Mouse (Mus musculus) heart, embryonic 13.5 days (tissue): ENCODE measurements around the gene Plin4. TPM values are rescaled to one million over a fixed set of nuclear protein-coding genes. Genes with fewer than 3 reads are reported as not detected.

Experiments
- ATAC-seq: fragments of 200-750 bp; cut with Nextera tagmentation; 2 replicates; pipeline ENCODE4 v1.8.0; 2017; ENCODE audit warnings: moderate TSS enrichment; ENCODE audit not compliant: insufficient number of reproducible peaks, low FRiP score, low TSS enrichment; ENCODE audit errors: extremely low read depth
- H3K27ac ChIP-seq: fragments of 300-500 bp; sonication (generic); replicated peaks from 2 replicates; pipeline ENCODE4 v1.5.1; 2015; ENCODE audit warnings: moderate library complexity, mild to moderate bottlenecking, inconsistent platforms
- H3K27me3 ChIP-seq: fragments of 300-500 bp; sonication (generic); replicated peaks from 2 replicates; pipeline ENCODE4 v1.6.1; 2015; ENCODE audit warnings: mild to moderate bottlenecking, inconsistent platforms
- H3K36me3 ChIP-seq: fragments of 300-500 bp; sonication (generic); 2 replicates; pipeline ENCODE4 v1.6.1; 2015; ENCODE audit warnings: mild to moderate bottlenecking, inconsistent platforms
- H3K4me1 ChIP-seq: fragments of 300-500 bp; sonication (generic); 2 replicates; pipeline ENCODE4 v1.6.1; 2015; ENCODE audit warnings: inconsistent platforms
- H3K4me2 ChIP-seq: fragments of 300-500 bp; sonication (generic); 2 replicates; pipeline ENCODE4 v1.6.1; 2015; ENCODE audit warnings: inconsistent platforms, mild to moderate bottlenecking, moderate library complexity
- H3K4me3 ChIP-seq: fragments of 300-500 bp; sonication (generic); 2 replicates; pipeline ENCODE4 v1.5.1; 2015; ENCODE audit warnings: moderate library complexity, mild to moderate bottlenecking, inconsistent platforms
- H3K9ac ChIP-seq: fragments of 300-500 bp; sonication (generic); 2 replicates; pipeline ENCODE4 v1.6.1; 2015; ENCODE audit warnings: inconsistent platforms, mild to moderate bottlenecking, moderate library complexity
- H3K9me3 ChIP-seq: fragments of 300-500 bp; sonication (generic); 2 replicates; pipeline ENCODE4 v1.6.1; 2016; ENCODE audit warnings: inconsistent platforms
- WGBS: fragments of 180-500 bp; shearing (Covaris S2); methylation state at CpG from one replicate; pipeline ENCODE4 v1.1.7; 2015; ENCODE audit warnings: mixed read lengths; 5-methylcytosine and 5-hydroxymethylcytosine counted together
- polyA plus RNA-seq: library from polyadenylated mRNA; unstranded; fragments of >200 nt; fragmentation: Nextera tagmentation; extraction: Ambion mirVana; gene quantifications from 2 replicates; pipeline ENCODE4 v1.2.1, GENCODE M21; 2015

Gene Plin4
- polyA plus RNA-seq, 1 experiment from 2014 or later = 0.07 TPM

DNA sequence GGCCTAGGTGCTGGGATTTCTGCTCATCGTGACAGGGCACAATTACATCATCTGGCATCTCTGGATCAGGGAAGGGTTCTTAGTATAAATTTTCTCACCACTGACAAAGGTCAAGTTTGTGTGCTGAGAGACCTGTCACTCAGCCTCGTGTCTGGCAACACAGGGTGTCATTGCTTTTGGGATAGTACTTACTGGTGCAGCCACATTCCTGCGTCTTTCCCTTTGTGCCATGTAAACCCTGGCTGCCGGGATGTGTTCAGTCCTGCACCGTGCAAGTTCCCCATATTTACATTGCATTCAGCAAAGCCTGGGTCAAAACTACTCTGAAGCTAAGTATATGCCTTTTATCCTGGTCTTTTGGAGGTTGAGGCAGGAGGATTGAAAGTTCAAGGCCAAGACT is 58.2 kb downstream of the Plin4 start:
- Histone ChIP-seq H3K27ac (no peak overlapping the region), H3K9ac (no peak overlapping the region), H3K4me1 (0 out of 2 replicates have a peak, but pooled peaks cover 7% of the 10 kb centered on the region), H3K4me3 (no peak overlapping the region), H3K36me3 (peaks cover 84% of the 10 kb centered on the region), H3K9me3 (no peaks in the 10 kb centered on the region), H3K4me2 (no peak overlapping the region), H3K27me3 (no peaks in the 10 kb centered on the region)
- ATAC-seq = no peak
- WGBS = 90% methylated on average over 5 of the region's 5 CpGs

Other genes with a start within 250 kb of the Plin4 start
- gene Zfp119a, start 230.9 kb downstream of the Plin4 start, polyA plus RNA-seq = 5.7 and 6.0 TPM in 2 replicates
- gene Zfp959, start 217.7 kb downstream of the Plin4 start, polyA plus RNA-seq = 6.4 and 7.9 TPM in 2 replicates
- 3.6 and 4.3 TPM in 2 replicates for gene Zfp119b, start 160.3 kb downstream of the Plin4 start, polyA plus RNA-seq
- 0.34 and 1.3 TPM in 2 replicates for gene Ebi3, start 157.2 kb downstream of the Plin4 start, polyA plus RNA-seq
- gene Yju2, start 150.7 kb downstream of the Plin4 start, polyA plus RNA-seq = 18.0 and 18.8 TPM in 2 replicates
- 7.9 and 8.7 TPM in 2 replicates for gene Shd, start 139.3 kb downstream of the Plin4 start, polyA plus RNA-seq
- gene Fsd1, start 123.3 kb downstream of the Plin4 start, polyA plus RNA-seq = 4.5 and 5.0 TPM in 2 replicates
- gene Stap2, start 104.2 kb downstream of the Plin4 start, polyA plus RNA-seq = 11.9 and 14.6 TPM in 2 replicates
- gene Mpnd, start 104.1 kb downstream of the Plin4 start, polyA plus RNA-seq = 62.1 and 68.1 TPM in 2 replicates
- 85.0 and 87.6 TPM in 2 replicates for gene Sh3gl1, start 73.2 kb downstream of the Plin4 start, polyA plus RNA-seq
- gene Chaf1a, start 69.4 kb downstream of the Plin4 start, polyA plus RNA-seq = 14.1 and 14.2 TPM in 2 replicates
- 37.8 and 44.2 TPM in 2 replicates for gene Ubxn6, start 34.8 kb downstream of the Plin4 start, polyA plus RNA-seq
- gene Hdgfl2, start 30.2 kb downstream of the Plin4 start, polyA plus RNA-seq = 75.0 and 89.0 TPM in 2 replicates
- gene Plin5, start 7.8 kb upstream of the Plin4 start, polyA plus RNA-seq = 0.19 and 0.47 TPM in 2 replicates
- gene Lrg1, start 12.2 kb upstream of the Plin4 start, polyA plus RNA-seq = 0.27 TPM in 1 of 2 replicates, not detected in the other
- 0.55 and 0.59 TPM in 2 replicates for gene Sema6b, start 30.5 kb upstream of the Plin4 start, polyA plus RNA-seq
- gene Tnfaip8l1, start 52.7 kb upstream of the Plin4 start, polyA plus RNA-seq = 6.5 and 6.9 TPM in 2 replicates
- 80.5 and 91.1 TPM in 2 replicates for gene Mydgf, start 74.1 kb upstream of the Plin4 start, polyA plus RNA-seq
- gene Dpp9, start 109.1 kb upstream of the Plin4 start, polyA plus RNA-seq = 21.8 and 22.4 TPM in 2 replicates
- gene Fem1a, start 147.0 kb upstream of the Plin4 start, polyA plus RNA-seq = 17.2 and 18.5 TPM in 2 replicates
- gene Ticam1, start 167.0 kb upstream of the Plin4 start, polyA plus RNA-seq = 7.7 and 8.4 TPM in 2 replicates
- gene Plin3, start 183.1 kb upstream of the Plin4 start, polyA plus RNA-seq = 67.1 and 71.8 TPM in 2 replicates
- gene Arrdc5, start 190.5 kb upstream of the Plin4 start, polyA plus RNA-seq = not detected in 2 replicates
- 70.7 and 74.7 TPM in 2 replicates for gene Uhrf1, start 193.5 kb upstream of the Plin4 start, polyA plus RNA-seq
- 25.5 and 25.9 TPM in 2 replicates for gene Kdm4b, start 216.3 kb upstream of the Plin4 start, polyA plus RNA-seq